Mouse (Mus musculus) fat pad, adult 2 months (tissue): ENCODE measurements around the gene Ffar2.
"Not testable (repeated sequence)": the region's sequence is repeated elsewhere in the genome, so short reads cannot be mapped to it uniquely, and the experiment has no call there.

Source experiments
- DNase-seq: peaks from one replicate; pipeline ENCODE4 v3.0.0-alpha.2; 2011; ENCODE audit warnings: low read depth, low spot score; ENCODE audit errors: extremely low read depth

Ffar2 gene

GRCm38 (mm10) chr7:30823675-30824074 lies at the start of gene Ffar2:
Ffar2 (minus strand) TSS chr7:30823775.
- no peak for DNase-seq

- no peak for DNase-seq
Observed at GRCm38 (mm10) chr7:30873083-30873482, 49.5 kb upstream of the Ffar2 start.

- DNase-seq: no peak
Observed at GRCm38 (mm10) chr7:30863386-30863785, 39.8 kb upstream of the Ffar2 start.

- no peak for DNase-seq
Observed at GRCm38 (mm10) chr7:30861464-30861863, 37.9 kb upstream of the Ffar2 start, which contains the start of gene Ffar1. Ffar1 (minus strand) TSS chr7:30861564.

- DNase-seq: no peak
Observed at GRCm38 (mm10) chr7:30859635-30860402, 36.2 kb upstream of the Ffar2 start.

GRCm38 (mm10) chr7:30859290-30859634 lies 35.7 kb upstream of the Ffar2 start:
- no peak for DNase-seq

GRCm38 (mm10) chr7:30857746-30858145 lies 34.2 kb upstream of the Ffar2 start:
- no peak for DNase-seq

- no peak for DNase-seq
Observed at GRCm38 (mm10) chr7:30856078-30856477, 32.5 kb upstream of the Ffar2 start, which contains the start of gene Ffar3. Ffar3 (minus strand) TSS chr7:30856178.

- DNase-seq: no peak
Observed at GRCm38 (mm10) chr7:30851421-30851820, 27.8 kb upstream of the Ffar2 start.

GRCm38 (mm10) chr7:30847934-30848333 lies 24.4 kb upstream of the Ffar2 start:
- no peak for DNase-seq

GRCm38 (mm10) chr7:30847386-30847785 lies 23.8 kb upstream of the Ffar2 start:
- DNase-seq: no peak

- no peak for DNase-seq
Observed at GRCm38 (mm10) chr7:30846505-30847053, 23.0 kb upstream of the Ffar2 start.

- DNase-seq: no peak
Observed at GRCm38 (mm10) chr7:30844676-30845297, 21.2 kb upstream of the Ffar2 start.

GRCm38 (mm10) chr7:30842092-30842491 lies 18.5 kb upstream of the Ffar2 start:
- no peak for DNase-seq

GRCm38 (mm10) chr7:30841379-30841778 lies 17.8 kb upstream of the Ffar2 start:
- DNase-seq: no peak

- DNase-seq: no peak
Observed at GRCm38 (mm10) chr7:30840306-30840705, 16.7 kb upstream of the Ffar2 start.

GRCm38 (mm10) chr7:30837277-30837676 lies 13.7 kb upstream of the Ffar2 start:
- no peak for DNase-seq

GRCm38 (mm10) chr7:30832684-30833083 lies 9.1 kb upstream of the Ffar2 start:
- not testable (repeated sequence) for DNase-seq

GRCm38 (mm10) chr7:30832261-30832660 lies 8.7 kb upstream of the Ffar2 start:
- DNase-seq: no peak

GRCm38 (mm10) chr7:30829428-30829827 lies 5.9 kb upstream of the Ffar2 start:
- no peak for DNase-seq

- not testable (repeated sequence) for DNase-seq
Observed at GRCm38 (mm10) chr7:30828871-30829270, 5.3 kb upstream of the Ffar2 start.

- DNase-seq: no peak
Observed at GRCm38 (mm10) chr7:30826660-30827059, 3.1 kb upstream of the Ffar2 start.
